ENCODE assay signal across 26 mouse cellular contexts in genomic region chr11:62448971-62449370, GRCm38 (mm10). TPM values are rescaled to one million over a fixed set of nuclear protein-coding genes. Genes with fewer than 3 reads are reported as not detected.
A peak's percentile ranks its signal among the peaks of the same experiment; 100 is the strongest.
DNase-seq lines count a peak whose midpoint lies in the region; ATAC-seq and TF ChIP-seq lines count a peak whose summit lies in the region.
"Had no signal": no experiment of that assay in that cellular context is flagged by ENCODE, and none has a peak within 500 bp of the region (broad histone marks: within the 10 kb centered on the region; RNA-seq: fewer than 3 reads in every experiment).

No protein-coding gene starts in this region.

- no peak overlapping the region for H3K27ac ChIP-seq in liver, adult 2 months (replicated peaks; ENCODE audit: insufficient read depth, low read depth, low read length)
- H3K27ac ChIP-seq in liver, embryonic 12.5 days = no peak overlapping the region
- H3K27ac ChIP-seq: embryonic facial prominence, embryonic 12.5 days; embryonic facial prominence, embryonic 15.5 days; heart, embryonic 15.5 days; hindbrain, embryonic 10.5 days; hindbrain, embryonic 13.5 days; intestine, embryonic 15.5 days had no signal

- H3K4me3 ChIP-seq in liver, adult 2 months (ENCODE audit: insufficient read depth, low read depth, low read length) = no peak overlapping the region
- H3K4me3 ChIP-seq in liver, embryonic 12.5 days = no peak overlapping the region
- H3K4me3 ChIP-seq: embryonic facial prominence, embryonic 12.5 days; embryonic facial prominence, embryonic 15.5 days; heart, embryonic 12.5 days; heart, embryonic 15.5 days; hindbrain, embryonic 10.5 days; hindbrain, embryonic 13.5 days; intestine, embryonic 15.5 days had no signal

- no peak overlapping the region for H3K4me2 ChIP-seq in liver, embryonic 12.5 days
- H3K4me2 ChIP-seq: embryonic facial prominence, embryonic 12.5 days; embryonic facial prominence, embryonic 15.5 days; heart, embryonic 12.5 days; heart, embryonic 15.5 days; hindbrain, embryonic 13.5 days; intestine, embryonic 15.5 days had no signal

- H3K79me2 ChIP-seq in liver, adult 2 months (ENCODE audit: control insufficient read depth, insufficient read depth, low read length) = peaks cover 34% of the 10 kb centered on the region

- WGBS in liver, adult 2 months = 74% methylated on average over 6 of the region's 6 CpGs
- 87% methylated on average over 6 of the region's 6 CpGs for WGBS in liver, embryonic 12.5 days (ENCODE audit: insufficient replicate concordance)

- TF ChIP-seq CTCF in liver, adult 2 months (IDR thresholded peaks at IDR 0.05; ENCODE audit: low read depth, low read length) = no peak

- no peak for TF ChIP-seq POLR2A in liver, adult 2 months (IDR thresholded peaks at IDR 0.05; ENCODE audit: extremely low read depth, insufficient read depth, low read length)

- ATAC-seq in liver, embryonic 12.5 days = no peak
- ATAC-seq: forebrain, embryonic 14.5 days; forebrain, postnatal 0 days; hindbrain, embryonic 16.5 days; intestine, embryonic 15.5 days; Patski had no signal

- H3K4me1 ChIP-seq in liver, adult 2 months (ENCODE audit: control insufficient read depth, insufficient read depth, low read length) = peaks cover 10% of the 10 kb centered on the region; the same call in 1 of the 2 replicates
- H3K4me1 ChIP-seq in liver, embryonic 12.5 days = peaks cover 13% of the 10 kb centered on the region
- H3K4me1 ChIP-seq: embryonic facial prominence, embryonic 12.5 days; embryonic facial prominence, embryonic 15.5 days; heart, embryonic 15.5 days; hindbrain, embryonic 10.5 days; intestine, embryonic 15.5 days had no signal

- DNase-seq in adrenal gland, adult (ENCODE audit: inconsistent age in 2 of 2, low spot score in 1 of 2) = peak; percentile 43 to 78
- DNase-seq in adrenal gland, postnatal 10 days = no peak
- DNase-seq in adrenal gland, postnatal 25 days = peak; percentile 28
- DNase-seq in adrenal gland, postnatal 4 days (ENCODE audit: low spot score in 2 of 2) = no peak
- no peak for DNase-seq in liver, adult 2 months (ENCODE audit: extremely low read depth, low read depth, low spot score)
- DNase-seq: cerebellum, adult 18-20 months; cerebellum, adult 9-10 months; cerebellum, postnatal 25 days; forebrain, postnatal 0 days; gastrocnemius, postnatal 25 days; heart, postnatal 10 days; heart, postnatal 36 days; kidney, adult 11 months; kidney, adult 8-10 months had no signal

- 0 out of 2 replicates have a peak overlapping the region, but pooled peaks have one; percentile 56 for H3K9ac ChIP-seq in liver, adult 2 months (ENCODE audit: low read depth, low read length)
- H3K9ac ChIP-seq in liver, embryonic 12.5 days = no peak overlapping the region
- H3K9ac ChIP-seq: embryonic facial prominence, embryonic 12.5 days; embryonic facial prominence, embryonic 15.5 days; forebrain, postnatal 0 days; heart, embryonic 12.5 days; heart, embryonic 15.5 days; hindbrain, embryonic 13.5 days; intestine, embryonic 15.5 days had no signal

- H3K27me3 ChIP-seq in liver, adult 2 months (ENCODE audit: control insufficient read depth, insufficient read depth, low read length) = no peaks in the 10 kb centered on the region
- no peaks in the 10 kb centered on the region for H3K27me3 ChIP-seq in liver, embryonic 12.5 days (replicated peaks)
- H3K27me3 ChIP-seq: embryonic facial prominence, embryonic 12.5 days; embryonic facial prominence, embryonic 15.5 days; heart, embryonic 12.5 days; heart, embryonic 15.5 days; hindbrain, embryonic 13.5 days; intestine, embryonic 15.5 days; Patski had no signal

- H3K9me3 ChIP-seq in liver, embryonic 12.5 days (replicated peaks) = no peaks in the 10 kb centered on the region
- H3K9me3 ChIP-seq: embryonic facial prominence, embryonic 12.5 days; embryonic facial prominence, embryonic 15.5 days; G1E; heart, embryonic 12.5 days; heart, embryonic 15.5 days; hindbrain, embryonic 10.5 days; hindbrain, embryonic 13.5 days; intestine, embryonic 15.5 days had no signal

- peaks cover 14% of the 10 kb centered on the region for H3K36me3 ChIP-seq in liver, adult 2 months (ENCODE audit: control insufficient read depth, insufficient read depth, low read length)
- peaks cover 42% of the 10 kb centered on the region for H3K36me3 ChIP-seq in liver, embryonic 12.5 days
- H3K36me3 ChIP-seq: embryonic facial prominence, embryonic 15.5 days; heart, embryonic 15.5 days; intestine, embryonic 15.5 days had no signal

RNA-seq across cellular contexts. Expression of gene Pigl, which starts 9.3 kb away (rescaled TPM):
- 1 to 10 TPM; 7.2 to 8.1 TPM for total RNA-seq in adrenal gland, postnatal 10 days (2021)
- total RNA-seq in adrenal gland, postnatal 25 days (2021) = 7.9 and 12.0 TPM in 2 replicates
- 10 to 100 TPM in 1 of 2 experiments, 1 to 10 TPM in 1; 8.5 to 10.2 TPM for total RNA-seq in adrenal gland, postnatal 4 days (2021)
- total RNA-seq in liver, adult 2 months (2014; rRNA removed) = 1.5 and 1.9 TPM in 2 replicates
- 2.8 and 3.6 TPM in 2 replicates for polyA plus RNA-seq in liver, adult 2 months (2012; rRNA removed)
- 7.9 TPM in 2 replicates for polyA plus RNA-seq in liver, embryonic 12.5 days (2016; fragmentation: Nextera tagmentation; extraction: Ambion mirVana)

RNA-seq across cellular contexts. Expression of gene Ncor1, which starts 9.4 kb away (rescaled TPM):
- total RNA-seq in adrenal gland, postnatal 10 days (2021) = 100 to 1,000 TPM; 157 to 180 TPM
- total RNA-seq in adrenal gland, postnatal 25 days (2021) = 241 and 268 TPM in 2 replicates
- total RNA-seq in adrenal gland, postnatal 4 days (2021) = 100 to 1,000 TPM; 200 to 226 TPM
- 48.0 and 51.4 TPM in 2 replicates for total RNA-seq in liver, adult 2 months (2014; rRNA removed)
- 45.7 and 46.8 TPM in 2 replicates for polyA plus RNA-seq in liver, adult 2 months (2012; rRNA removed)
- polyA plus RNA-seq in liver, embryonic 12.5 days (2016; fragmentation: Nextera tagmentation; extraction: Ambion mirVana) = 108 and 112 TPM in 2 replicates

Comparison
In these comparisons a context has a peak if more than half of its experiments do, and no peak if none do; other contexts are left out.
1. DNase-seq: peak in adrenal gland, adult (2 of 2) and adrenal gland, postnatal 25 days (single experiment); none in adrenal gland, postnatal 10 days (single experiment), adrenal gland, postnatal 4 days (0 of 2) and liver, adult 2 months (single experiment).